Mouse (Mus musculus): ENCODE results near the gene Fkbp1a.

- TF ChIP-seq CTCF (IDR thresholded peaks at IDR 0.05; ENCODE audit: extremely low read depth, insufficient read depth, insufficient read length, insufficient replicate concordance), result no peak
- TF ChIP-seq POLR2A (IDR thresholded peaks at IDR 0.05; ENCODE audit: low read depth, low read length), result no peak
Measured at GRCm38 (mm10) chr2:151535961-151536617, 6.2 kb upstream of the Fkbp1a start.
